Mouse (Mus musculus): ENCODE results near the gene Ccr2. TPM values are rescaled to one million over a fixed set of nuclear protein-coding genes. Genes with fewer than 3 reads are reported as not detected.
"Not testable (repeated sequence)": the region's sequence is repeated elsewhere in the genome, so short reads cannot be mapped to it uniquely, and the experiment has no call there.

Ccr2 gene
- polyA plus RNA-seq, 1 experiment from 2014 or later = 1.9 TPM

DNA sequence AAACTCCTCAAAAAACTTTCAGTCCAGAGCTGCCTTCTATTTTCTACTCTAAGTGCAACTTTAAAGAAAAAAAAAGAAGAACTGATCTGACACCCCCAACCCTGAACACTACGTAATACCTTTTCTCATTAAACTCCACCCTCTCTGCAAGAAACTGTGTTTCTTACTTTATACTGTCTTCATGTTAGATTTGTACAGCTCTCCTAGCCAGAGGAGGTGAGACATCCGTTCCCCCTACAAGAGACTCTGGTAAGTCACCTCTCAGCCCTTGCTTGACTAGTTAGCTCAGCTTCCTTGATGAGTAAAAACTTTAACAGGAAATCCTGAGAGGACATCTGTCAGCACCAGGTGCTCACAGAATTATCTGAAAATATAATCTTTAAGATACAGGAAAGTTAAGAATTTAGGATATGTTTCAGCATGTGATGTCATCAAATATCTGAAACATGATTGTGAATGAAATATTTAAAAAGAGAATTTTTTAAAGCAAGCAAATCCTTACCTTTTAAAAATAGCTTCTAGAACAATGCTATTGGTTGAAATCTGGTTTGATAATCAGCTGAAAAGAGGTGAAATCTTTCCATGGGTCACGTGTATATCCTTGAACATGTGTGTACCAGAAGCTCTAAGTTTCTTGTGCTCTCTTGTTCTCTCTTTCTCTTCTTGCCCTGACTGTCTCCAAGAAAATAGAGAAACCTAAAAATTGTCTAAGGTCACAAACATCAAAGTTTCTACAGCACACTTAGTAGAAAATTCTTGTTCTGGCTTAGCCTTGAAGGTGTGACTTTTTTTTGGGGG lies 19.8 kb downstream of the Ccr2 start, which contains the start of gene Ccr5:
Gene Ccr5 (plus strand): TSS at position 157 of the 798 bp plus-strand sequence.
- H3K9me3 ChIP-seq (replicated peaks) = no peaks in the 10 kb centered on the region
- H3K4me1 ChIP-seq (replicated peaks) = no peaks in the 10 kb centered on the region; the same call in 1 of the 2 replicates
- no peak for ATAC-seq (replicated peaks; ENCODE audit: insufficient number of reproducible peaks, insufficient read depth, low FRiP score, low read depth)
- H3K27ac ChIP-seq = no peak within 1 kb of the TSS
- no peaks in the 10 kb centered on the region for H3K36me3 ChIP-seq
- H3K4me3 ChIP-seq = no peak within 1 kb of the TSS
- 58% methylated on average over 3 of the region's 3 CpGs for WGBS
- H3K27me3 ChIP-seq = no peaks in the 10 kb centered on the region
- no peak within 1 kb of the TSS for H3K4me2 ChIP-seq
- no peak within 1 kb of the TSS for H3K9ac ChIP-seq

DNA sequence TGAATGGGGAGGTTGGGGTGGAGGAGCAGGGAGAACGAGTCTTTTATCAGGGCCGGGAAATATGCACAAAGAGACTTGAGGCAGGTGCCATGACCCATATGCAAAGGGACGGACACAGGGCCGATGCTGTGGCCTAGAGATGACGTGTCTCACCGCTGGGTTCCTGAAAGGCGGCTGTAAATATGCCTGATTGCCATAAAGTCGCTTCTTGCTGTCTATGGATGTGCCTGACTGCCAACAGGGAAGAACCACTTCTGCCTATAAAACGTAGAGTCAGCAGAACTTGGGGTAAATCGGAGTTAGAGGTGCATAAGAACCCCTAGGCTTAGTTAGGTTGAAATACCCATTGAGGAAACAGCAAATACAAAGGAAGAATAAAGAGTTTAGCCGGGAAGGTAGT lies 23.8 kb downstream of the Ccr2 start:
- Histone ChIP-seq H3K4me1 (replicated peaks) (no peaks in the 10 kb centered on the region; the same call in 1 of the 2 replicates), H3K27me3 (no peaks in the 10 kb centered on the region), H3K27ac (no peak overlapping the region), H3K9me3 (replicated peaks) (no peaks in the 10 kb centered on the region), H3K4me2 (no peak overlapping the region), H3K9ac (no peak overlapping the region), H3K36me3 (no peaks in the 10 kb centered on the region), H3K4me3 (no peak overlapping the region)
- 78% methylated on average over 11 of the region's 11 CpGs for WGBS
- no peak for ATAC-seq (replicated peaks; ENCODE audit: insufficient number of reproducible peaks, insufficient read depth, low FRiP score, low read depth)

DNA sequence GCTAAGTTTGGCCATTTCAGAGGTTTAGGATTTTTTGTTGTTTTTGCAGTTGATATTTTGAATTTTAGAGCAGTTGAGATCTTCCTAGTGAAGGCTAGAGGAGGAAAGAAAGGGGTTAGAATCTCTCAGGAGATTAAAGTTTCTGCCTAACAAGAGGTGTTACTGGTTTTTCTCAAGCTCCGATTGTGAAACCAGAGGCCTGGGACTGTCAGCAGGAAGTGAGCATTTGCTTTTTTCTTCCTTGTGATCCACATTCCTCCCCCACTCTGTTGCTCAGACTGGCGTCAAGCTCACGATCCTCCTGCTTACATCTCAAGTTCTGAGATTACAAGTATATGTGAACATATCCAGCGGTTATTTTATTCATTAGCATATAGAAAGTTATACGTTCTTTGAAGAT lies 24.6 kb downstream of the Ccr2 start:
- H3K9ac ChIP-seq = no peak overlapping the region
- no peak for ATAC-seq (replicated peaks; ENCODE audit: insufficient number of reproducible peaks, insufficient read depth, low FRiP score, low read depth)
- H3K9me3 ChIP-seq (replicated peaks) = no peaks in the 10 kb centered on the region
- H3K4me3 ChIP-seq = no peak overlapping the region
- no peak overlapping the region; the same call in 1 of the 2 replicates for H3K4me2 ChIP-seq
- 18% methylated on average over 5 of the region's 5 CpGs for WGBS
- H3K36me3 ChIP-seq = no peaks in the 10 kb centered on the region
- H3K4me1 ChIP-seq (replicated peaks) = no peaks in the 10 kb centered on the region; the same call in 1 of the 2 replicates
- H3K27me3 ChIP-seq = no peaks in the 10 kb centered on the region
- H3K27ac ChIP-seq = peak overlapping the region; percentile 36

DNA sequence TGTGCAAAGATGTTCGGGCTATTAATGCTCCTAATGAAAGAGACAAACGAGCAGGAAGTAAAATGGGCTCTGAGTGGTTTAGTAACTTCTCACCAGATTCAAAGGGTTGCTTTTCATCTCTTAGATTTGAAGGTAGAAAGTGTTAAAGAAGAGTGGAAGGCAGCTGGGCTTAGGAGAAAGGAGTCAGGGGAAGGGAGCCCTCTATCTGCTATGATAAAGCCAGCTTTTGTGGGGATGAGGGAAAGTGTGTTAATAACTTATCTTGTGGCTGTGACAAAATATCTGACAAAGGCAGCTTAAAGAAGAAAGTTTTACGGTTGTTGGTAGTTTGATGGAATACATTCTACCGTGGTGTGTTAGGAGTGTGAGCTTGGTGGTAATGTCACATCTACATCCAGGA lies 25.7 kb downstream of the Ccr2 start:
- ATAC-seq (replicated peaks; ENCODE audit: insufficient number of reproducible peaks, insufficient read depth, low FRiP score, low read depth) = no peak
- no peak overlapping the region for H3K9ac ChIP-seq
- no peaks in the 10 kb centered on the region for H3K36me3 ChIP-seq
- no peak overlapping the region for H3K4me3 ChIP-seq
- 35% methylated on average over 4 of the region's 4 CpGs for WGBS
- no peaks in the 10 kb centered on the region; the same call in 1 of the 2 replicates for H3K4me1 ChIP-seq (replicated peaks)
- no peak overlapping the region for H3K4me2 ChIP-seq
- H3K27ac ChIP-seq = peak overlapping the region; percentile 42
- no peaks in the 10 kb centered on the region for H3K27me3 ChIP-seq
- no peaks in the 10 kb centered on the region for H3K9me3 ChIP-seq (replicated peaks)

DNA sequence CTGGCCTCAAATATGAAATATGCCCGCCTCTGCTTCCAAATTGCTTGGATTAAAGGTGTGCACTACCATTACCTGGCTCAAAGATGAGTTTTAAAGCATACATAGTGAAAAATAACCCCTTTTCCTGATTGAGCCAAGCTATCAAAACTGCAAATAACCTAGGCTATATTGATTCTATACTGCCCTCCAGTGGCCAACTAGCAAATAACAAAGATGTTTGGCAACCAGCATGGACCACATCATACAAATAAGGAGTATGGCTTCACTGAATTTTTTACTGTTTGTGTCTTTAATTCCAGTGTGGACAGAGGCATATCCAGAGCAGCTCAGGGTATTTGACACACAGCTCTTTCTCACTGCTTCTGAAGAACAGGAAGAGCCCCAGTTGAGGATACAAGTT lies 26.6 kb downstream of the Ccr2 start:
- no peaks in the 10 kb centered on the region; the same call in 1 of the 2 replicates for H3K4me1 ChIP-seq (replicated peaks)
- no peak overlapping the region for H3K27ac ChIP-seq
- ATAC-seq (replicated peaks; ENCODE audit: insufficient number of reproducible peaks, insufficient read depth, low FRiP score, low read depth) = no peak
- H3K9ac ChIP-seq = no peak overlapping the region
- no peaks in the 10 kb centered on the region for H3K27me3 ChIP-seq
- H3K9me3 ChIP-seq (replicated peaks) = no peaks in the 10 kb centered on the region
- WGBS = 3% methylated on average over 1 of the region's 1 CpGs
- no peak overlapping the region for H3K4me3 ChIP-seq
- no peak overlapping the region for H3K4me2 ChIP-seq
- no peaks in the 10 kb centered on the region for H3K36me3 ChIP-seq

DNA sequence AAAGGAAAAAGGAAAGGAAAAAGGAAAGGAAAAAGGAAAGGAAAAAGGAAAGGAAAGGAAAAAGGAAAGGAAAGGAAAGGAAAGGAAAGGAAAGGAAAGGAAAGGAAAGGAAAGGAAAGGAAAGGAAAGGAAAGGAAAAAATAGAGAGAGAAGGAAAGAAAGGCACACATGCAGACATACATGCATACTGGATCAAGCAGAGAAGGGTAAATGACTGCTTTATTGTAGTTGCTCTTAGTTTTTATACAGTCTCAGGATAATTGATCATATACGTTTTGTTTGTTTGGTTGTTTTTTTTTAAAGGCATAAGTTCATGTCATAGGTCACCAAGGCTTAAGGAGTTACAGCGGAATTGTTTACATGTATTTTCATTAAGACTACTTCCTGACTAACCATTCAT lies 31.1 kb downstream of the Ccr2 start:
- not testable (repeated sequence) for H3K9ac ChIP-seq; ATAC-seq (replicated peaks; ENCODE audit: insufficient number of reproducible peaks, insufficient read depth, low FRiP score, low read depth); H3K36me3 ChIP-seq; H3K4me1 ChIP-seq (replicated peaks); H3K27me3 ChIP-seq; H3K4me3 ChIP-seq; H3K27ac ChIP-seq; H3K4me2 ChIP-seq; H3K9me3 ChIP-seq (replicated peaks)
- WGBS = 79% methylated on average over 2 of the region's 2 CpGs

DNA sequence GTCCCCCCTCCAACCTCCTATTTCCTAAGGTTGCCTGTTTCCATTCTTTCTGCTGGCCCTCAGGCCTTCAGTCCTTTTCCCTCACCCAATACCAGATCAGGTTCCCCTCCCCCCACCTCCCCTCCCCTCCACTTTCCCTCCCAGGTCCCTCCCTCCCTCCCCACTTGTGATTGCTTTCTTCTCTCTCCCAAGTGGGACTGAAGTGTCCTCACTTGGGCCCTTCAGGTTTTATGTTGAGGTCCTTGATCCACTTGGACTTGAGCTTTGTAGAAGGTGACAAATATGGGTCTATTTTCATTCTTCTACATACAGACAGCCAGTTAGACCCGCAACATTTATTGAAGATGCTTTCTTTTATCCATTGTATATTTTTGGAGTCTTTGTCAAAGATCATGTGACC lies 33.2 kb downstream of the Ccr2 start:
- H3K27ac ChIP-seq; ATAC-seq (replicated peaks; ENCODE audit: insufficient number of reproducible peaks, insufficient read depth, low FRiP score, low read depth); H3K4me3 ChIP-seq; H3K9ac ChIP-seq; H3K9me3 ChIP-seq (replicated peaks); H3K27me3 ChIP-seq; H3K4me1 ChIP-seq (replicated peaks); H3K36me3 ChIP-seq; H3K4me2 ChIP-seq: not testable (repeated sequence)
- 75% methylated on average over 1 of the region's 1 CpGs for WGBS

DNA sequence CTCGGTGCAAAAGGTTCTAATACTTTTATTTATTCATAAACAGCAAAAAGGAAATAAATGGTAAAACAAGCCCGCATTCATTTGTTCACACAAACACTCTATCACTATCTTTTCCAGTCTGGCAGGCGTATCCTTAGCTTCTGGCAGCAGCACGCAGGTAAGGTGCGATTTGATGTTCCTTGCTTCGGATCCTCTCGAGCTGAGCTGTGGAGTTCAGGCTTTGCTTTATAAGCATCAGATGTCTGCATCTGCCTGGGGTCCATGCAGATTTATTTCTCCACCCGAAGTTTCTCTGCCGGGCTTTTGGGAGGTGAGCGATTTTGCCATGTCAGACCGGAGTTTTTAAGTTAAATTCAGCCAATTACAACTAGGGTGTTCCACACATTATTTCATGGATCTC lies 35.9 kb downstream of the Ccr2 start:
- no peaks in the 10 kb centered on the region for H3K27me3 ChIP-seq
- H3K4me3 ChIP-seq = no peak overlapping the region
- H3K9ac ChIP-seq = no peak overlapping the region
- H3K27ac ChIP-seq = no peak overlapping the region
- no peaks in the 10 kb centered on the region for H3K9me3 ChIP-seq (replicated peaks)
- 0 out of 2 replicates have a peak, but pooled peaks cover 4% of the 10 kb centered on the region for H3K4me1 ChIP-seq (replicated peaks)
- no peaks in the 10 kb centered on the region for H3K36me3 ChIP-seq
- WGBS = 54% methylated on average over 11 of the region's 11 CpGs
- no peak overlapping the region for H3K4me2 ChIP-seq
- no peak for ATAC-seq (replicated peaks; ENCODE audit: insufficient number of reproducible peaks, insufficient read depth, low FRiP score, low read depth)

DNA sequence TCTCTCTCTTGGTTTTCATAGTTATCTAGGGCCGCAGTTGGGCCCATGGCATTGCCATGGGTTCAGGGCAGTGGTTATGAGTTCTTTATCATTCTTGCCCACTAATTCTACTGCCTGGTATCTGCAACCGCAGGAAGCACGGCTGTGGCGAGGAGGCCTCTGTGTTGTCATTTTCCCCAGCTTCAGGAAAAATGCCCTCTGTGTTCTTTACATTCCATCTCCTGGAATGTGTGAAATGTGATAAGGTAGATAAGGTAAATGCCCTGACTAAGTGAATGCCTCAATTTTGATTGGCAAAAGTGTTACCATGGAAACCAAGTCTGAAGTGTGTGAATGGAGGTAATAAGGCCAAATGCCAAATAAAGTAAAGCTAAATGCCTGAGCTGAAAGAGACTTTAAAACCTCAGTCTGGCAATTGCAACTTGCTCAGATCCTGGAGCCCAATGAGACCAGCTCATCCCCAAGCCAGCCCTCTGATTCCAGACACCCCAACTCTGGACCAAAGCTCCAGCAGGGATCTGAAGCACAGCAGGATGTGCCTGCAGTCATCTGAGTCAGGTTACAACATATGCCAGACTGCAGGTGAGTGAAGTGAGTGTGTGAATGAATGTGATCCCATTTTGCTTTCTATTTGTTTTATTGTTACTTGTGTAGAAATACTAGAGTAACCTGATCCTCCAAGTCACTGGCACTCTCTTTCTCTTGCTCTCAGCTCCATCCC lies 36.5 kb downstream of the Ccr2 start:
- Histone ChIP-seq H3K27me3 (no peaks in the 10 kb centered on the region), H3K9ac (no peak overlapping the region), H3K4me2 (no peak overlapping the region), H3K4me1 (replicated peaks) (0 out of 2 replicates have a peak, but pooled peaks cover 4% of the 10 kb centered on the region), H3K36me3 (no peaks in the 10 kb centered on the region), H3K27ac (no peak overlapping the region), H3K4me3 (no peak overlapping the region), H3K9me3 (replicated peaks) (no peaks in the 10 kb centered on the region)
- WGBS = 26% methylated on average over 4 of the region's 4 CpGs
- no peak for ATAC-seq (replicated peaks; ENCODE audit: insufficient number of reproducible peaks, insufficient read depth, low FRiP score, low read depth)

DNA sequence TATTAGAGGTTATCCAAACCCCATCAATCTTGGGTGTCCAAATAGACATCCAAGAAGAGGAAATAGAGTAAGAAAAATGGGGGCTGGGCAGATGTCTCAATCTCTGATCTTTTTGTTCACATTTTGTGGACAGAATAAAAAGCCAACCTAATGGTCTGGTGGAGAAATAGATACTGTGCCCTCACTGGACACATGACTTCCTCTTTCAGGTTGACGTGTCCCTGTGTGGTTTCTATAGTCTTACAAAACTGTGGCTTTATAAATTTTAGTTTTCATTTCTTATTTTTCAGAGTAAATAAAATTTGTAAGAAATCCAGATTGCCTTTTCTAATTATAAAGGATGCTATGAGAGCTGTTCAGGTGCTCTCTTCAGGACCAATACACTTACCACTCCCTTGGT lies 41.9 kb downstream of the Ccr2 start:
- Histone ChIP-seq H3K9ac (no peak overlapping the region), H3K4me3 (no peak overlapping the region), H3K36me3 (no peaks in the 10 kb centered on the region), H3K9me3 (replicated peaks) (no peaks in the 10 kb centered on the region), H3K4me2 (no peak overlapping the region), H3K4me1 (replicated peaks) (no peaks in the 10 kb centered on the region), H3K27me3 (no peaks in the 10 kb centered on the region), H3K27ac (no peak overlapping the region)
- 73% methylated on average over 1 of the region's 1 CpGs for WGBS
- ATAC-seq (replicated peaks; ENCODE audit: insufficient number of reproducible peaks, insufficient read depth, low FRiP score, low read depth) = no peak

DNA sequence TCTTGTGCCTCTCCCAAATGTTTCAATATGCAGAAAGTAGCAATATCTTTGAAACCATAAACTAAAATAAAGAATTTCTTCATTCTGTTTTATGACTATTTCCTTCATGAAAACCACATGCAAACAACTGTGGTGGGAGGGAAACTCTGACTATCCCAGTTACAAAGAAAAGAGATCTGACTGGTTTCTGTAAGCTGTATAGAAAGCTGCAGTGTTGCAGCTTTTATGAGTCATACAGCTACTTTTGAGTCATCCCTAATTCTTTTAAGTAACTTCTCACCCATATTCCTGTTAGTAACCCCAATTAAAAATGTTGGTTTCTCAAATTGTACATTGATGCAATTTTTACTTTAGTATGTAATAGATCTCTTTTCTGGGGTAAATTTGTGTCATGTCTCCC lies 44.6 kb downstream of the Ccr2 start:
- Histone ChIP-seq H3K4me2 (no peak overlapping the region), H3K36me3 (no peaks in the 10 kb centered on the region), H3K9ac (no peak overlapping the region), H3K27me3 (no peaks in the 10 kb centered on the region), H3K27ac (no peak overlapping the region), H3K9me3 (replicated peaks) (no peaks in the 10 kb centered on the region), H3K4me1 (replicated peaks) (no peaks in the 10 kb centered on the region), H3K4me3 (no peak overlapping the region)
- ATAC-seq (replicated peaks; ENCODE audit: insufficient number of reproducible peaks, insufficient read depth, low FRiP score, low read depth) = no peak
